ENCODE assay signal across 23 mouse cellular contexts in genomic region chr5:37035896-37036295, GRCm38 (mm10). TPM values are rescaled to one million over a fixed set of nuclear protein-coding genes. Genes with fewer than 3 reads are reported as not detected.
DNase-seq lines count a peak whose midpoint lies in the region; ATAC-seq lines count a peak whose summit lies in the region.
"Had no signal": no experiment of that assay in that cellular context is flagged by ENCODE, and none has a peak within 500 bp of the region (broad histone marks: within the 10 kb centered on the region; RNA-seq: fewer than 3 reads in every experiment).

No protein-coding gene starts in this region.

- DNase-seq in cerebellum, adult 11-12 months, result peak; percentile 41
- DNase-seq in cerebellum, adult 8-10 months, result no peak
- DNase-seq in frontal cortex, postnatal 14 days (ENCODE audit: low spot score in 2 of 2), result no peak
- DNase-seq in left cerebral cortex, postnatal 14 days (ENCODE audit: low spot score in 2 of 2), result peak; percentile 31 to 50
- DNase-seq in left cerebral cortex, postnatal 25 days (ENCODE audit: low spot score in 2 of 2), result no peak
- peak; percentile 55 to 63 for DNase-seq in right cerebral cortex, postnatal 10 days (ENCODE audit: low spot score in 2 of 2)
- DNase-seq in right cerebral cortex, adult 2 months (ENCODE audit: low spot score in 2 of 2), result no peak
- DNase-seq: adrenal gland, adult 2 months; adrenal gland, postnatal 36 days; gastrocnemius, postnatal 14 days; heart, postnatal 14 days; kidney, adult 2 months; kidney, postnatal 36 days; retina, postnatal 1 day; thymus, adult 2 months; thymus, postnatal 4 days had no signal

- intact Hi-C loops in left cerebral cortex, postnatal 14 days (cut with DNase I), result no loop called here
- intact Hi-C loops in left cerebral cortex, postnatal 25 days (cut with DNase I), result no loop called here

- peak; percentile 24; the same call in 1 of the 2 replicates for ATAC-seq in frontal cortex, adult (ENCODE audit: low TSS enrichment)
- ATAC-seq: activated CD4-positive, CD25-positive, alpha-beta regulatory T cell, adult 4 months; intestine, embryonic 15.5 days had no signal

RNA-seq across cellular contexts. Expression of gene Wfs1, which starts 46.9 kb away (rescaled TPM):
- 100 to 1,000 TPM in 1 of 2 experiments, 10 to 100 TPM in 1; 94.8 to 121 TPM for total RNA-seq in left cerebral cortex, postnatal 14 days (2021)
- 100 to 1,000 TPM; 114 to 145 TPM for total RNA-seq in left cerebral cortex, postnatal 25 days (2021)

RNA-seq across cellular contexts. Expression of gene Gm1043, which starts 49.3 kb away (rescaled TPM):
- total RNA-seq in left cerebral cortex, postnatal 14 days (2021), result 10 to 100 TPM; 26.0 to 28.3 TPM
- total RNA-seq in left cerebral cortex, postnatal 25 days (2021), result 10 to 100 TPM; 32.2 to 38.5 TPM
- total RNA-seq: CH12.LX; ES-E14; gastrocnemius, postnatal 14 days; granulocyte monocyte progenitor cell, adult 5-6 weeks; megakaryocyte progenitor cell, adult 5-6 weeks had no signal

Comparison
In these comparisons a context has a peak if more than half of its experiments do, and no peak if none do; other contexts are left out.
1. DNase-seq: peak in cerebellum, adult 11-12 months (single experiment), left cerebral cortex, postnatal 14 days (2 of 2) and right cerebral cortex, postnatal 10 days (2 of 2); none in cerebellum, adult 8-10 months (single experiment), frontal cortex, postnatal 14 days (0 of 2), left cerebral cortex, postnatal 25 days (0 of 2) and right cerebral cortex, adult 2 months (0 of 2).